Mouse (Mus musculus): ENCODE data around the gene Cfl2.

The Cfl2 gene

DNA sequence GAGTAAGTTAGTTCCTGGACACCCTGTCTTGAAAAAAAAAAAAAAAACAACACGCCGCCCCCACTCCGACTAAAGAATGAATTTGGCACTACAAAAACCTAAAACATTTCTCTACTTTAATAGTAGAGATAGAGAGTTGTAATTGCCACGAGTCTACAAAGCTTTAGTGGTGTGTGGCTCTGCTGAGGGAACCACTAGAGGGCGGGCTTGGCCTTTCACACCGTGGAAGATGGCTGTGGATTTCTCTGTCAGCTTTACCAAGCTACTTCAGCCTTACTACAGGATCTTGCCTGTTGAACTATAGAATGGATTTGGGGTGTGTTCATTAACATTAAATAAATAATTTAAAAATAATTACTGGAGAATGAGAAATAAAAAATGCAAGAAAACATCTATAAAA, 32.1 kb downstream of the Cfl2 start:
- peak; percentile 51 to 77 for DNase-seq (ENCODE audit: low spot score in 2 of 2)

DNA sequence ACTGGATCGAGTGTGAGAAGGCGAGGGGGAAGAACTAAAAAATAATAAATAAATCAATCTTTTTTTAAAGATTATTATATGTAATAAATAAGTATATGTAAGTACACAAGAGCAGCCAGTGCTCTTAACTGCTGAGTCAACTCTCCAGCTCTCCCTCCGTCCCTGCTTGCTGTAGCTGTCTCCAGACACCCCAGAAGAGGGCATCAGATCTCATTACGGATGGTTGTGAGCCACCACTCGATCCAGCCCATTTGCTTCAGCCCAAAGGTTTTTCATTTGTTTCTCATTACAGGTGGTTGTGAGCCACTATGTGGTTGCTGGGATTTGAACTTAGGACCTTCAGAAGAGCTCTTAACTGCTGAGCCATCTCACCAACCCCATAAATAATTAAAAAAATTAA, 32.8 kb downstream of the Cfl2 start:
- no peak for DNase-seq (ENCODE audit: low spot score in 2 of 2)

DNA sequence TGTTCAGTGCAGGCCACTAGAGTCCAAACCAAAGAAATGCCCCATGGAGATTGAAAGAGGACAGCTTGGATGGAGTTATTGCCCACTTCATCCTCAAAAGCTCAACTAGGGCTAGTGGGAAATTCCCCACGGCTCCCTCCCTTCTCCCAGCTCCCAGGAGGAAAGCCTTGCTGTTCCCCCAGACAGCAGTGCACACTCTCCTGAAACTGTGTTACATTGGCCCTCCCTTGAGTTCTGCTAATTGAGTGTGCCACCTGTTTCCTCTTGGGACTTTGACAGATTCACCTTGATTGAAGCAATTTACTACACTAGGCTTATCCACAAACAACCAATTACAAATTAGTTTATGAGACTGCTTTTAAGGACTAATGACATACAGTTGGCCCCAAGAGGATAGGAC, 34.6 kb downstream of the Cfl2 start:
- no peak for DNase-seq (ENCODE audit: low spot score in 2 of 2)

DNA sequence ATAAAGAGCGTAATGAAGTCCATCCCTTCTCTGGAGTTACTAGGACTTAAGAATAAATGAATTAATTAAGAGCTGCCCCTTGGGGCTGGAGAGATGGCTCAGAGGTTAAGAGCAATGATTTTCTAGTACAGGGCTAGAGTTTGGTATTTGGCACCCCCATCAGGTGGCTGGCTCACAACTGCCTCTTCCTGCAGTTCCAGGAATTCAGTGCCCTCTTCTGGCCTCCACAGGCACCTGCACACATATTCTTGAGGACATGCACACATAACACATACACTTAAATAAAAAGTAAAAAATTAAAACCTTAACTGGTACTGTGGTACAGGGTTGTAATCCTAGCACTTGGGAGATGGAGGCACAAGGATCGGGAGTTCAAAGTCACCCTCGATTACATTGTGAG, 37.5 kb downstream of the Cfl2 start:
- no peak for DNase-seq (ENCODE audit: low spot score in 2 of 2)

DNA sequence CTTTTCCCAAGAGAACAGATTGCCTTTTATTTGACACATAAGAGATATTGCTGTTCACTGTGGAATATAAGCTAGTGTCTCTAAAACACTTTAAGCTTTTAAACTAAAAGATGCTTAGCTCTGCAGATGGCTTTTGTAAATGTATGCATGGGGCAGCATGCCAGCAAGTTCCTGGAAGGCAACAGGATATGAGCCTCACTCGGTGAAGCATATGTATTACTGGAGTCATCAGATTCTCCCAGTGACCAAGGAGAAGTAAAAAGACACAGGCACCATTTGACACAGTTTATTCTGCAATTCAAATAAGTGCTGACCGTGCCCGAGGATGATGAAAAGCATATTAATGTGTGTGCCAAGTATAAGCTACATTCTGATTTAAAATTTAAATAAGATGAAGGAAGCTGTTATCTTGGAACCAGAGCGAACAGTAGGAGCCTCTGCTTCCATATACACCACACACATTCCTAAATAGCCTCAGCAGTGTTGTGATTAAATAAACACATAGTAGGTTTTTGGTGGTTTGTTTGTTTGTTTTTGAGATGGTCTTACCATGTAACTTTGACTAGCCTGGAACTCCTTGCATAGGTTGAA, 39.7 kb downstream of the Cfl2 start:
- peak; percentile 51 to 58 for DNase-seq (ENCODE audit: low spot score in 2 of 2)

DNA sequence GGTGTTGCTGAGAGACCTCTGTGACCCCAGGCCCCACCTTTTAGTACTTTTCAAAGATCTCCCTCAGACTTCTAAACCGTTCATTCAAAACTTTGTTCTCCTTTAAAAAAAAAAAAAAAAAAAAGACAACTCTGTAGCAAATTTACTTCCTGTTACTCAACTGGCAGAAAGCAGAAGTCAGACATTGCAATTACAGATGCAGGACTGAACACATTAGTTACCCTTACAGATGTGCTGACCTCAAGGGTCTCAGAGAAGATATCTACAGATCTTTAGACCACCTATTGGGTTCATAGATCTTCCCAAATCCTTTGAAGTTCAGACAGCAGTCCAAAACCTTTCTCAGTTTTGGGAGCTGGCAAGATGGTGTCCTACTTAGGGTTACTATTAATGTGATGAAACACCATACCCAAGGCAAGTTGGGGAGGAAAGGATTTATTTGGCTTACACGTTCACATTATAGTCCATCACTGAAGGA, 42.0 kb downstream of the Cfl2 start:
- DNase-seq (ENCODE audit: low spot score in 2 of 2) = no peak

DNA sequence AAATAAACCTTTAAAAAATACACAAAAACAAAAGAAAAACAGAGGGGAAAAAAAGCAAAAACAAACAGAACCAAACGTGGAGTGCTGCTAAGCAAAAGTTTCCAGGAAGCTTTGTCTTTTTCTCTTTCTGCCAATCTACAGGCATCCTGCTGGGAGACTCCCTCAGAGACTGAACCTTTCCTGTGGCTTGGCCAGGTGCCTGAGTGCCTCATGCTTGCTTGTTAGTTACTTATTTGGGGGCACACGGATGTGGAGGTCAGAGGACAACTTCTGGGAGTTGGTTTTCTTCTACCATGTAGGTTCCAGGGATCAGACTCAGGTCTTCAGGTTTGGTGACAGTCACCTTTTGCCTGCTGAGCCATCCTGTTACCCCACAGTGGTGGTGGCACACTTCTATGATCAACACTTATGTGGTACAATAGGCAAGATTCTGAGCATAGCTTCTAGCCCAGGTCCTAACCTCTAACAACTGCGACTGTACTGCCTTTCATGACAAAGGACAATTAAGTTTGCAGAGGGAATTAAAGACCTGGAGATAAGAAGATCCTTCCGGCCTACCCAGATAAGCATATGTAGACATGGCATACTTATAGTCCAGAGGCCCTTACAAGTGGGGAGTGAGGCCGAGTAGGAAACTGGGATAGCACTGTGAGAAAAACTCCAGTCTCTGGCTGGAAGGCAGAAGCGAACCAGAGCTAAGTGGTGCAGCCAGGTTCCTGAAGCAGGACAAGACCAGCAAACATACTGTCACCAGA, 43.3 kb downstream of the Cfl2 start:
- no peak for DNase-seq (ENCODE audit: low spot score in 2 of 2)

DNA sequence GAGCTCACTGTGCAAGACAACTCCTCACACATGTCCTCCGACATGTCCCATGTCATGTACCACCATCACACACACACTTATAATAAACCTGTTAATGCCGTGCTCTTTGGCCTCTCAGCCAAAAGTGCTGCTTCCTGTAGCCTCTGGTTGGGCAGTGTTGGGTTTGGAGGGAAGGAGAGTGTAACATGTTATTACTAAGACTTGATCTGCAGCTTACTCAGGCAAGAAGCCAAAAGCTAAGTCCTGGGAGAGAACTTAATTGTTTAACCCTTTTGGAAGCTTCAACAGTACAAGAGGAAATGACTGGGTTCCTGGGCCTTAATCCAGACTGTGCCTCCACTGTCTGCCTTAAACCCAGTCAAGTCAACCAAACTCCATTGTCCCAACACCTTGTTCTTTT, 52.5 kb downstream of the Cfl2 start:
- DNase-seq (ENCODE audit: low spot score in 2 of 2) = no peak
